Mouse (Mus musculus) C2C12 (cell line): ENCODE data around the gene Spata9. TPM values are rescaled to one million over a fixed set of nuclear protein-coding genes. Genes with fewer than 3 reads are reported as not detected.

Experiments
- H3K27me3 ChIP-seq: one replicate; pipeline ENCODE4 v1.6.1; 2011; ENCODE audit not compliant: control insufficient read depth, insufficient read depth, insufficient read length
- H3K36me3 ChIP-seq: one replicate; pipeline ENCODE4 v1.6.1; 2011; ENCODE audit not compliant: control insufficient read depth, insufficient read depth
- H3K4me3 ChIP-seq: one replicate; pipeline ENCODE4 v1.5.1; 2011; ENCODE audit warnings: mild to moderate bottlenecking, control low read depth; ENCODE audit not compliant: poor library complexity, insufficient read depth, severe bottlenecking
- H3K79me2 ChIP-seq: one replicate; pipeline ENCODE4 v1.6.1; 2011; ENCODE audit not compliant: control insufficient read depth, insufficient read depth
- H3K79me3 ChIP-seq: one replicate; pipeline ENCODE4 v1.6.1; 2011; ENCODE audit warnings: low read depth, control low read depth
- H3ac ChIP-seq: one replicate; pipeline ENCODE3; 2011; ENCODE audit warnings: low read depth; ENCODE audit not compliant: control insufficient read depth, insufficient read length
- CEBPB ChIP-seq: IDR thresholded peaks from one replicate; pipeline ENCODE4 v1.6.1; 2011; ENCODE audit warnings: low read depth, mild to moderate bottlenecking, control low read depth, moderate library complexity
- CTCF ChIP-seq: IDR thresholded peaks from one replicate; pipeline ENCODE4 v1.5.1; 2011; ENCODE audit not compliant: control insufficient read depth, insufficient read depth, insufficient read length
- FOSL1 ChIP-seq: IDR thresholded peaks from one replicate; pipeline ENCODE4 v1.8.0; 2011; ENCODE audit warnings: mild to moderate bottlenecking, low read length; ENCODE audit not compliant: poor library complexity, insufficient read depth, severe bottlenecking
- MAX ChIP-seq: IDR thresholded peaks from one replicate; pipeline ENCODE4 v1.6.1; 2011; ENCODE audit warnings: mild to moderate bottlenecking, control low read depth
- MYOD1 ChIP-seq: IDR thresholded peaks from one replicate; pipeline ENCODE4 v1.6.1; 2011; ENCODE audit warnings: low read depth; ENCODE audit not compliant: control insufficient read depth, insufficient read length
- MYOG ChIP-seq: IDR thresholded peaks from one replicate; pipeline ENCODE4 v1.6.1; 2011; ENCODE audit not compliant: control insufficient read depth, insufficient read length; ENCODE audit errors: extremely low read depth
- USF1 ChIP-seq: IDR thresholded peaks from one replicate; pipeline ENCODE4 v1.6.1; 2011; ENCODE audit warnings: low read depth, mild to moderate bottlenecking, control low read depth, moderate library complexity
- polyA plus RNA-seq: library from polyadenylated mRNA; unstranded; fragments of >200 nt; fragmentation: generic; extraction: Trizol; gene quantifications from one replicate; pipeline ENCODE4 v1.2.1, GENCODE M21; 2012; ENCODE audit warnings: missing spikeins

Gene Spata9
- polyA plus RNA-seq, 1 experiment: 0.21 TPM

DNA sequence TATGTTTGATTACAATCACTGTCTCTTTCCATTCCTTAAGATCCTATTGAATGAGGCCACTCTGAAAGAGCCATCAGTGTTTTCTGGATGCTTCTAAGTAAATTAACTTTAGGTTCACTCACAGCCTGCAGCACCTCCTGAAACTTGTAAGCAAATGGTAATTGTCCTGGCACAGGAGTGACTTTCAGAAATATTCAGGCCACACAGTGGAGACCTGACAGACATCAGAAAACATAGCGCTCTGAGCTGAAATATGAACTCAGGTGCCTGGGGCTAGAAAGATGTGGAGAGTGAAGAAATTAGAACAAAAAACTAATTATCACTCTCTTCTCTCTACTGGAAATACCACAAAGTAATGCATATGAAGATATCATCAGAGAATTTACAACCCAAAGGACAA is 33.7 kb upstream of the Spata9 start:
- H3K79me2 ChIP-seq: peaks cover 32% of the 10 kb centered on the region
- no peaks in the 10 kb centered on the region for H3K27me3 ChIP-seq
- no peak overlapping the region for H3K4me3 ChIP-seq
- H3K36me3 ChIP-seq: peaks cover 37% of the 10 kb centered on the region
- H3ac ChIP-seq: no peak overlapping the region
- H3K79me3 ChIP-seq: peaks cover 14% of the 10 kb centered on the region
- TF ChIP-seq USF1: no peak

DNA sequence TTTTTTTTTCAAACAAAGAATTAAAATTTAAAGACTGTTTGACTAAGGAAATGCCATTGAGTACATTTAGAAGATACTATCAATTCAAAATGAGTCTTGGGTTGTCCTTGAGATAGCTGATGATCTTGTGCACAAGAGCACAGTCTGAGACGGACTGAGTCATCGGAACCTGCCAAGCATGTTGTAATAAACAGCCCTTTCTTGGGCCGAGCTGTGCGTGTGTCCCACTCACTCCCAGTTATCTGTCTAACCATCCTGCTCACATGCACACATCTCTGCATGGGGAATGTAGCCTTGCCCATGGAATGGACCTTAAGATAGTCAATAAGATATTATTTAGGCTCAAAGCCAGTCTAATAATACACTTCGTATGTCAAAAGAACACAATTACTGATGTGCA is 28.1 kb upstream of the Spata9 start:
- TF ChIP-seq FOSL1 (no peak), MAX (no peak)
- peaks cover 23% of the 10 kb centered on the region for H3K36me3 ChIP-seq

DNA sequence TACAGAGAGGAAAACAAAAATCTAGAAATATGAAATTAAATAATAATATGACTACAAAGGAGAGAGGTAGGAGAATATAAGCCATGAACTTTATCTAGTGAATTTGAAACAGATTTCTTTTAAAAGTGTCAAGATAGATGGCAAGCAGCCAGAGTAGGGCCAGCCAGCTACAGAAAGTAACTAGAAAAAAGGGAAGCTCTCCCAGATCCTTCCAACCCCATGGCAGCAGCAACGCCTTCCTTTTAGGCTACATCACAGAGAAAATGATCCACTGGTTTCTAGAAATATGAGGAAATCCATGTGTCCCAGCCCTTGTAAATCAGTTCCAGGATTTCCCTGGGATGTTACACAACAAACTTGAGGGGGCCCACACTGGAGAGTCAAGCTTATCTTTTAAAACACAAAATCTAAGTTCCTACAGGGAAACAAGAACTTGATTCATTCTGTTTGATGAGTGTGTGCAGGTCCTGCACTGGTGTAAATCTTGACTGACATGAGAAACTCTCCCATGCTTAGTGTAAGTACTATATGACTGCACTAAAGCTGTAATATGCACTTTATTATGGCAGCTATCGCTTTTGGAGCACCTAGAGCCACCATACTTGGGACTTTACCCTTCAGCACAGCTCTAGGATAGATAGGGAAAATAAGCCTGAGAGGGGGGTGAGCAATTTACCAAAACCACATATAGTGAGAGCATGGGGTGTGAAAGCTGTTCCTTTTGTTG is 26.0 kb upstream of the Spata9 start:
- Histone ChIP-seq H3K79me3 (peaks cover 42% of the 10 kb centered on the region), H3ac (no peak overlapping the region), H3K36me3 (peaks cover 23% of the 10 kb centered on the region), H3K79me2 (peaks cover 46% of the 10 kb centered on the region), H3K4me3 (no peak overlapping the region), H3K27me3 (no peaks in the 10 kb centered on the region)
- no peak for TF ChIP-seq CEBPB
- TF ChIP-seq MYOD1: no peak
- no peak for TF ChIP-seq USF1
- no peak for TF ChIP-seq MAX
- no peak for TF ChIP-seq FOSL1
- no peak for TF ChIP-seq CTCF
- TF ChIP-seq MYOG: no peak

More for the DNA sequence above, 28.1 kb upstream of the Spata9 start:
- peaks cover 49% of the 10 kb centered on the region for H3K79me2 ChIP-seq
- no peaks in the 10 kb centered on the region for H3K27me3 ChIP-seq
- no peak overlapping the region for H3K4me3 ChIP-seq
- H3ac ChIP-seq: no peak overlapping the region
- peaks cover 43% of the 10 kb centered on the region for H3K79me3 ChIP-seq

DNA sequence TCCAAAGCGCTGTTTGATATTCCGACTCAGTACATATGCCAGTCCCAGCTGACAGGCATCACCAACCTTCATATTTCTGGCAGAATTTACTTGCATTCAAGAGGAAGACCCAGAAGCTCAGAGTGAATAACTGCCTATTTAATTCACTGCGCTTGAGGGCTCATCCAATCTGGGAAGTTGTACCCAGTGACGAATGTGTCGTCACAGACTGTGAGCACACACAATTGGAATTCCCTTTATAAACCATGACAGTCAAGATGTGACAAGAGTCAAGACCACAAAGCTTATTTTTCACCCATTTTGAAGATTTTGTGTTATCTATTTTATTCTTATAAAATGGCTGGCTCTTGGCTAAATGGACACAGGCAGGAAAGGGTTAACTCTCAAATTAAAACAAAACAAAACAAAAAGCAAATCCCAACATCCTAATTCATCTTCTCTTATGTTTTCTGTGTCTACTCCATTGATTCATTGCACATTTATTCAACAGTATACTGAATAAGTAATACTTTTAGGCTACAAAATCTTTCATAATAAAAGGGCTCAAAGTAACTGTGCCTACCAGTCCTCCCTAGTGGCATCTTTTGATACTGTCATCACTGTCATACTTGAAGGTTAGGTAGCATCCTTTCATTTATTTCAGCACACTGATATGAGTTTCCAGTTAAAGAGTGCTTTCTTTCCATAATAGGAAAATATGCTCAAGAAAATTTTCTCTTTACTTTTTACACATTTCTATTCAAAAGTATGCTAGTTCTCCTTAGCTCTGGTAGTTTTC is 25.2 kb upstream of the Spata9 start:
- H3K79me3 ChIP-seq: peaks cover 42% of the 10 kb centered on the region
- H3K36me3 ChIP-seq: peaks cover 23% of the 10 kb centered on the region
- no peak overlapping the region for H3ac ChIP-seq
- H3K27me3 ChIP-seq: no peaks in the 10 kb centered on the region
- TF ChIP-seq FOSL1: no peak
- TF ChIP-seq USF1: no peak
- TF ChIP-seq MYOG: no peak
- no peak for TF ChIP-seq MAX
- TF ChIP-seq CTCF: no peak
- no peak for TF ChIP-seq MYOD1
- TF ChIP-seq CEBPB: no peak
- peaks cover 46% of the 10 kb centered on the region for H3K79me2 ChIP-seq
- H3K4me3 ChIP-seq: no peak overlapping the region

DNA sequence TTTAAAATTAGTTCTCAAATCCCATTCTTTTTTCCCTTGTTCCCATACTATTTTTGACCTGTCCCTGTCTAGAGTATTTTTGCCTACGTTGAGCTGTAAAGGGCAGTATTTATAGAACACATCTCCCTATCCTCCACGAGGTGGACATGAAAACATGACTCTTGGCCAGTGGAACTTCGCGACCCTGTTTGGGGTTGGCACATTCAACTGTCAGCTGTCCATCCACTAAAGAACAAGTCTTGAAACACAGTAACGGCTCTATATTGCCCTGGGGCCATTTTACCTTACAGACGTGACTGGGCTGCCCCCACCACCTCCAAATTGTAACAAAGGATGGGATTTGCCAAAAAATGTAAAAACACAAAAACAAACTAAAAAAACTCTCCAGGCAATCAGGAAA is 24.2 kb upstream of the Spata9 start:
- TF ChIP-seq CEBPB (no peak), USF1 (no peak)
- Histone ChIP-seq H3K79me2 (peaks cover 46% of the 10 kb centered on the region), H3K79me3 (peaks cover 42% of the 10 kb centered on the region), H3K36me3 (peaks cover 21% of the 10 kb centered on the region), H3K27me3 (no peaks in the 10 kb centered on the region), H3ac (peak overlapping the region; percentile 85), H3K4me3 (peak overlapping the region; percentile 74)

DNA sequence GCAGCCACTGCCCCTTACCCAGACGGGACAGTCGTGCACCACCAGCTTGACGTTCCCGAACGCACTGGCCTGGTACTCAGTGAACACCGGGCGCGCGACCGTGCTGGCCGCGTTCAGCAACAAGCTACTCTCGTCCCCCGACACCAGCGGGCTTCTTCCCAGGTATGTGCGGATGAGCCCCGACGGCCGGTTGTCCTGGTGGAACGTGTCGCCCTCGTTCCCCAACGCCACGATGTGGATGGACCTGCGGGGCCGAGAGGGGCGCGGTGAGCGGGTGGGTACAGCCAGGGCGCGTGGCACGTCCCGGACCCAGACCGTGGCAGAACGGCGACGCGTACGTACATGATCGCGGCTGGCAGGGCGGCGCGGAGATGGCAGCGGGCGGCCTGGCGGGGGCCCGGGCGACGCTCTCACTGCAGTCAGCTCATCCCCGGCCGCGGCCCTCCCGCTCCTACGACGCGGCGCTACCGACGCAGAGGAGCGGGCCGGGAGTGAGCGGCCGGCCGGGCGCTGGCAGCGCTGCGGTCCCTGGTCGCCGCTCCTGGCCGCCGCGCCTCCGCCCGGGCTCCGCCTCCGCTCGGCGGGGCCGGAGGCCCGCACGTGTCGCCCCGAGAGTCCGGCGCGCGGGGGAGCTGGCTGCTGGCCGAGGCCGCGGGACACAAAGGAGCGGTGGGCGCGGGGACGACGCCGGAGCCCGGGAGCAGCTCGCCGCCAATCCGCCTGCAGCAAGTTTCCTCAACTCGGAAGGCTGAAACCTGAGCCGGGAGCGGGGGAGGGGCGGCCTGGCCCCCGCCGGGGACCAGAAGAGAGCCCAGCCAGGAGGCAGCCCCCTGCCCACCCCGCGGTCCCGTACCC is 23.5 kb upstream of the Spata9 start, which contains the start of gene Rhobtb3:
Rhobtb3 (minus strand) TSS at position 737 of the 855 bp plus-strand sequence.
- H3K27me3 ChIP-seq: no peaks in the 10 kb centered on the region
- peak within 1 kb of the TSS; percentile 85 for H3ac ChIP-seq
- TF ChIP-seq USF1 (no peak), MYOG (no peak), FOSL1 (no peak), MYOD1 (no peak), MAX (no peak), CTCF (no peak)
- peak within 1 kb of the TSS; percentile 74 for H3K4me3 ChIP-seq
- peaks cover 46% of the 10 kb centered on the region for H3K79me2 ChIP-seq
- H3K79me3 ChIP-seq: peaks cover 38% of the 10 kb centered on the region
- peaks cover 14% of the 10 kb centered on the region for H3K36me3 ChIP-seq
